Mouse (Mus musculus) WW6 (cell line): Measurements from ENCODE around the gene Actb.

Source experiments
- DNase-seq: peaks from one replicate; pipeline ENCODE4 v3.0.0-alpha.2; 2013; ENCODE audit warnings: low read depth, low spot score

Actb gene

GRCm38 (mm10) chr5:142906532-142907047 lies at the start of gene Actb:
Gene Actb, minus strand, starts transcription at chr5:142906754.
- DNase-seq: no peak

DNA sequence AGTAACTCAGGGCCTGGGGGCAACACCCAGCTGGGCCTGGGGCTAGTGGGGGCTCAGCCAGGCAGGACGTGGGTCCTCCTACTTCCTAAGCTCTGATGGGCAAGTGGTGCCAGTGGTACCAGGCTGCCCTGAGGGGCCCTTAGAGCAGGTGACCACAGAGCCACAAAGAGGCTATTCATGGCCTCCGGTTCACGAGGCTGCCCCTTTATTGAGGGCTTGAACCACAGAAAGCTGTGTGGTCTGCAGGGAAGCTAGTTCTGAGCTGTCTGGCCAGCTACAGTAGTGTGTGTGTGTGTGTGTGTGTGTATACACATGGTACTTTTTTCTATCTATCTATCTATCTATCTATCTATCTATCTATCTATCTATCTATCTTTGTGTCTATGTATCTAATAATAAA lies 47.1 kb upstream of the Actb start:
- no peak for DNase-seq

- DNase-seq: no peak
These were observed 43.9 kb upstream of the Actb start for GRCm38 (mm10) chr5:142950405-142950804.

- no peak for DNase-seq
These were observed 43.0 kb upstream of the Actb start for GRCm38 (mm10) chr5:142949580-142949979.

GRCm38 (mm10) chr5:142947460-142947859 lies 40.9 kb upstream of the Actb start:
- DNase-seq: no peak

- DNase-seq: no peak
These were observed 38.6 kb upstream of the Actb start for GRCm38 (mm10) chr5:142944979-142945682.

DNA sequence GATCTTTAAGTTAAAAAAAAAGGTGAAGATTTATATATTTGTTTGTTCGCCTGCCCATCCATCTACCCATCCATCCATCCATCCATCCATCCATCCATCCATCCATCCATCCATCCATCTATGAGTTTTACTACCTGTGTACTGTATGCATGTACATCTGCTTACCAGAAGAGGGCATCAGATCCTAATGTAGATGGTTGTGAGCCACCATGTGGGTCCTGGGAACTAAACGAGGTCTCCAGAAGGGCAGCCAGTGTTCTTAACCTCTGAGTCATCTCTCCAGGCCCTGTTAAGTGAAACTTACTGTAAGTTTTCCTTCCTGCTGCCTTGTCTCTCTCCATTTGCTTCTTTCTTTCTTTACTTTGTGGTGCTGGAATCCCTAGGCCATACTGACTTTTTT lies 33.8 kb upstream of the Actb start:
- DNase-seq: no peak

DNA sequence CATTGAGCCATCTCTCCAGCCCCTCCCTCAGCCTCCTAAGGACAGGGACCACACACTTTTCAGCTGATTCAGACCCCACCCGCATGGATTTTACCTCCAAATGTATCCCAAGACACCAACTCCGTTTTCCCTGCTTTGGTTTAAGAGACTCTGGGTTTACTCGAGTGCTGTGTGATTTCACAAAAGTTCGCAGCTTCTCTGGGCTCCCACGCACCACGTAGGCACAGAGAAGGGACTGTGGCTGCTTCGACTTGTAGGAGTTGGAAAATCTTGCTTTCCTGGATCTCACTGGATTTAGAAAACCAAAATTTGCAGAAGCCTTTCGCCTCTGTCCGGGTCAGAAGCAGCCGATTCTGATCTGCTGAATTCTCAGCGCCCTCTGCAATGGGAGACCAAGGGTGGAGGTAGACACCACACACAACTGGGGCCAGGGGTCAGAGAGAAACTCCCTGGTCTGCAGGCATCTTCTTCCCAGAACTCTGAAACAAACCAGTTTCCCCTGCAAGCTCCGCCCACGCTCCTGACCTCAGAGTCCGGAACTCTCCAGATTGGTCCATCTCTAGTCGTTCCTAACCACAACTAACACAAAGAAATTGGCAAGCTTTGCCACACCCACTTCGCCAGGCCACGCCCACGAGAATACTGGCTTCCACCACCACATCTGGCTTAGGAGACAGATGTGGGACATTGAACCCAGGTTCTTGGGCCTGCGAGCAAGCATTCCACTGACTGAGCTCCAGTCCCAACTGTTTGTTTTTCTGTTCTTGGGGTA lies 31.6 kb upstream of the Actb start:
- no peak for DNase-seq

DNA sequence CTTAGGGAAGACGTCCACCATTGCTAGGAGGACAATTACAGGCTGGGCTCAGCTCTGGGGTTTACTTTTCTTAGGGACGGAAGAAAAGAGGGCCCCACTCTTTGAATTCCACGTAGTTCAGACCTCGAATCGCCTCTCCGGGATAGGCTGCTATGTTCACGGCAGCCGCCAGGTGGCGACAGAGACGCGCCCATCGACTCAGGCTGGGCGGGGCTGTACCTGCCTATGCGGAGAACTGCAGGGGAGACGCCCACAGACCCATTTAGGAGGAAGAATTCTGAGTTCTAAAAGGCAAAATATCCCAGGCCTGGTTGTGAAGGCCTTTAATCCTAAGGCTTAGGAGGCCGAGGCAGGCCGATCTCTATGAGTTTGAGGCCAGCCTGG lies 29.8 kb upstream of the Actb start:
- DNase-seq: no peak

DNA sequence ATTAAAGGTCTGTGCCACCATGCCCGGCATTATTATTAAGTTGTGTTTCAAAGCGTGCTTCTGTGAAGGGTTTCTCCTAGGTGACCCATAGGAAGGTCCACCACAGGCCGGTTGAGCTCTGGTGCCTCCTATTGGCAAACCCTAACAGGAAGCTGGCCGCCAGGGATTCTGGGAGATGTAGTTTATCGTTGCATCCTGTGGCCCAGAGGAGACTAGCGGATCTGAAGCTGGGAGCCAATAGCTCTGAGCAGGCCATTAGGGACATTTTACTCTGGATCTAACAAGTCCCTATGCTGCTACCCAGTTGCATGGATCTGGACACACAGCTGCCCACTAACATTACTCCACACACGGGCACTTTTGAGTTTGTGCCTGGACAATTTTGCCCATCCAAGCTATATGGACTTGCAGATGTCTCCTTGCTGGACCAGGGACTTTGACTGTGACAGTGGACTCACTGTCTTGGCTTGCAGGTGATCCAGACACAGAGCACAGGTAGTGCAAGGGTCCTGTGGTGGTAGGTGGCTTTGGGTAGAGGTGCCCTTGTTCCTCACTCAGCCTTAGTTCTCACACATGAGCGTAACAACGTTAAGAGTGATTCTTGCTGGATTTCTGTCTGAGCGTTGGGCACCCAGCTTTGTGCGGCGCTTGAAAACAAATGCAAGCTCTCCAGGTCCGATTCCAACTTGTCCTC lies 29.2 kb upstream of the Actb start:
- DNase-seq: no peak

GRCm38 (mm10) chr5:142932731-142933130 lies 26.2 kb upstream of the Actb start:
- no peak for DNase-seq

- DNase-seq: no peak
These were observed 25.6 kb upstream of the Actb start for GRCm38 (mm10) chr5:142932084-142932685.

DNA sequence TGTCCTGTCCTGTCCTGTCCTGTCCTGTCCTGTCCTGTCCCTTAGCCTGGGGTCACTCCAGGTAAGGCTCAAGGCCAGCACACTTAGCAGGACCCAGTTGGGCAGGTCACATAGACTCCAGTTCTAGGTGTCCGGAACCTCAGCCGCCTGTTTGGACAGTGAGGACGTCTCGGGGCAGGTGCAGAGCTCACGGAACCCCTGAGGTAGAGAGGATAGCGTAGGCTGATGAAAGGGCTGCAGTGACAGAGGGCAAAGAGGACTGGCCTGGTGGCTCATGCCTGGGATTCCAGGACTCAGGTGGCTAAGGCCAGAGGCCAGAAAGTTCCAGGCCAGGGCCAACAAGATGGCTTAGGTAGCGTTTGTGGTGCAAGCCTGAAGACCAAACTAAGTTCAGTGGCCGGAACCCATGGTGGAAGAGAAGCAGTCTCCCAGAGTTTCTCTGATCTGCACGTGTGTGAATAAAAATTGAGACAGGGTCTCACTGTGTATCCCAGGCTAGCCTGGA lies 24.7 kb upstream of the Actb start:
- no peak for DNase-seq

DNA sequence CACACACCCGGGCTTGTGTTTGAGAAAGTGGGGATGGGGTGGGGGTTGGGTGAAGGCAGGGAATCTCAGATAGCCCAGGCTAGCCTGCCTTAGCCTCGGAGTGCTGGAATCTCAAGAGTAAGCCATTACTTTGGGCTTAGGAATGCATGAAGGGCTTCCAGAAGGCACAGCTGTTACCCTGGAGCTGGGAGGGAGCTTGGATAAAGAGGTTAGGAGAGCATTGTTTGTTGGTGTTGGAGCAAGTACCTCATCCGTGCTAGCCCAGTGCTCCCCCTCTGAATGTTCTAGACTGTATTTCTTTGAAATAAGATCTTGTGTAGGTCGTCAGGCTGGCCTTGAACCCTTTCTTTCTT lies 22.8 kb upstream of the Actb start:
- DNase-seq: no peak

- DNase-seq: no peak
These were observed 22.3 kb upstream of the Actb start for GRCm38 (mm10) chr5:142928749-142929399.

- DNase-seq: no peak
These were observed 20.9 kb upstream of the Actb start for GRCm38 (mm10) chr5:142927341-142927930.

- DNase-seq: no peak
These were observed 20.3 kb upstream of the Actb start for GRCm38 (mm10) chr5:142926940-142927228.

DNA sequence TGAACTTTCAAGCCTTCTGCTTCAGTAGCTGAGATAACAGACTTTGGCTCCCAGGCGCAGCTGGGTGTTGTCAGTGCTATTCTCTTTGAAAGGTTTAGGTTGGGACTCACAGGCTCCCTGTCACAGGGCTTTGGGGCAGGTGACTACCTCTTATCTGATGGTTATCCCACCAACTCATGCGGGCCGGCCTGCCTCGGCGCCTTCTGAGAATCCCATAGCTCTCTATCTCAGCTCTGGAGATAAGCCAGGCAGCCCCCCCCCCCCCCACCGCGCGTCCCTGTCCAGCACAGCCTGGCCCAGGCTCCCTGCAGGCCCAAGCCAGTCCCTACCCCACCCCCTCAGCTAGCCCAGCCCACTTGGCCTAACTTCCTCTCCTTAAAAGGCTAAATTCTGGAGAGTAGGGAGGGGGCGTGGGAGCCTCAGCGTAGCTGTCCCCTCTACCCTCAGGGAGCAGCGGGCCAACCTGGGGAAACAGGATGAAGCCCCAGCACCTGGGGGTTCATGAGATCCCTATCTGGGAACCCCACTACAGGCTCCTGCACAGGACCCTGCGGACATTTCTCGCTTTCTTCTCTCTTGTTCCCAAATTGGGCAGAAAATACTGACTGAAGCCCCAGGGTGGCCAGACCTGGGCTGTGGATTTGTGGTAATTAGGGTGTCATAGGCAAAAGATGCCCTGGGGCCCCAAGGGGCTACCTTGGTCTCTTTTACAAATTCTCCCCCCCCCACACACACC lies 19.8 kb upstream of the Actb start:
- DNase-seq: no peak

GRCm38 (mm10) chr5:142924336-142924959 lies 17.9 kb upstream of the Actb start:
- no peak for DNase-seq

DNA sequence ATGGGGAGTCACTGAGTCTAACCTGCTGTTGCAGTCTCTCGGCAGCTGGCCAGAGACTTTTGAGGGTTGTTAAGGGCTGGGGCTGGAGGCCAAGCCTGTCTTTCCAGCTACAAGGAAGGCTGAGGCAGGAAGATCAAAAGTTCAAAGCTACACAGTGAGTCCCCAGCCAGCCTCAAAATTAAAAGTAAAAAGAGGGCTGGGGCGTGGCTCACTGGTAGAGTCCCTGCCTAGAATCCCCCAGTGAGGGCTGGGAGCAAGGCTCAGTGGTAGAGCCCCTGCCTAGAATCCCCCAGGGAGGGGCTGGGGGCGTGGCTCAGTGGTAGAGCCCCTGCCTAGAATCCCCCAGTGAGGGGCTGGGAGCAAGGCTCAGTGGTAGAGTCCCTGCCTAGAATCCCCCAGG lies 17.2 kb upstream of the Actb start:
- no peak for DNase-seq
